Mouse (Mus musculus) brain, embryonic 14.5 days (tissue): ENCODE results near the gene Polr2a. TPM values are rescaled to one million over a fixed set of nuclear protein-coding genes. Genes with fewer than 3 reads are reported as not detected.

Experiments
- DNase-seq: peaks from one replicate; pipeline ENCODE4 v3.0.0-alpha.2; 2011; ENCODE audit warnings: low read depth
- CTCF ChIP-seq: fragments of 200-500 bp; IDR thresholded peaks from 2 replicates; pipeline ENCODE4 v1.5.1; 2012; ENCODE audit warnings: inconsistent platforms, mild to moderate bottlenecking, moderate library complexity, borderline replicate concordance; ENCODE audit not compliant: insufficient read depth, insufficient read length; ENCODE audit errors: extremely low read depth
- POLR2A ChIP-seq: fragments of 200-500 bp; IDR thresholded peaks from 2 replicates; pipeline ENCODE4 v1.6.1; 2012; ENCODE audit warnings: mild to moderate bottlenecking, inconsistent platforms, borderline replicate concordance; ENCODE audit not compliant: poor library complexity, insufficient read depth, insufficient read length, severe bottlenecking; ENCODE audit errors: extremely low read depth
- polyA plus RNA-seq: library from polyadenylated mRNA; depleted of rRNA; stranded (reverse); fragments of >200 nt; gene quantifications from 2 replicates; pipeline ENCODE4 v1.2.3, GENCODE M21; 2012

The Polr2a gene
- polyA plus RNA-seq, 1 experiment: 71.0 TPM

- TF ChIP-seq CTCF (no peak), POLR2A (no peak)
- DNase-seq: peak; percentile 82
These were observed 41.1 kb upstream of the Polr2a start for GRCm38 (mm10) chr11:69799394-69800137.

- no peak for TF ChIP-seq POLR2A
- no peak for TF ChIP-seq CTCF
These were observed 39.5 kb upstream of the Polr2a start for GRCm38 (mm10) chr11:69797924-69798323.

GRCm38 (mm10) chr11:69795983-69796435 is 37.6 kb upstream of the Polr2a start:
- DNase-seq: peak; percentile 17
- TF ChIP-seq CTCF (no peak), POLR2A (no peak)

More at GRCm38 (mm10) chr11:69797924-69798323, 39.5 kb upstream of the Polr2a start:
- no peak for DNase-seq

- TF ChIP-seq CTCF: no peak
- DNase-seq: peak; percentile 97
These were observed 36.9 kb upstream of the Polr2a start, which contains the start of gene Chrnb1 for GRCm38 (mm10) chr11:69795168-69795982. Gene Chrnb1, minus strand, starts transcription at chr11:69795943.

- no peak for TF ChIP-seq CTCF
- no peak for TF ChIP-seq POLR2A
- DNase-seq: no peak
These were observed 35.0 kb upstream of the Polr2a start for GRCm38 (mm10) chr11:69793429-69793828.

- TF ChIP-seq CTCF (no peak), POLR2A (no peak)
- no peak for DNase-seq
These were observed 33.0 kb upstream of the Polr2a start for GRCm38 (mm10) chr11:69791420-69791819.

- DNase-seq: no peak
- TF ChIP-seq CTCF: no peak
- TF ChIP-seq POLR2A: no peak
These were observed 31.0 kb upstream of the Polr2a start for GRCm38 (mm10) chr11:69789431-69789830.

- no peak for TF ChIP-seq POLR2A
- TF ChIP-seq CTCF: no peak
- no peak for DNase-seq
These were observed 28.9 kb upstream of the Polr2a start for GRCm38 (mm10) chr11:69787306-69787705.

GRCm38 (mm10) chr11:69784793-69785272 is 26.4 kb upstream of the Polr2a start:
- no peak for DNase-seq
- no peak for TF ChIP-seq CTCF
- TF ChIP-seq POLR2A: no peak

- TF ChIP-seq CTCF (no peak), POLR2A (no peak)
- no peak for DNase-seq
These were observed 23.4 kb upstream of the Polr2a start for GRCm38 (mm10) chr11:69781828-69782227.

GRCm38 (mm10) chr11:69778985-69779384 is 20.5 kb upstream of the Polr2a start:
- DNase-seq: no peak
- TF ChIP-seq CTCF: no peak
- no peak for TF ChIP-seq POLR2A

- DNase-seq: no peak
- TF ChIP-seq CTCF: no peak
- TF ChIP-seq POLR2A: no peak
These were observed 20.0 kb upstream of the Polr2a start for GRCm38 (mm10) chr11:69778258-69778982.
